Mouse (Mus musculus): ENCODE results near the gene Zfp579.

Zfp579 gene

GRCm38 (mm10) chr7:4963527-4963926, 32.4 kb downstream of the Zfp579 start:
- no peak for DNase-seq (ENCODE audit: low read depth, low spot score)

- no peak for DNase-seq (ENCODE audit: low read depth, low spot score)
Measured at GRCm38 (mm10) chr7:4957361-4957760, 38.6 kb downstream of the Zfp579 start.

GRCm38 (mm10) chr7:4953815-4954445, 42.0 kb downstream of the Zfp579 start:
- no peak for DNase-seq (ENCODE audit: low read depth, low spot score)

GRCm38 (mm10) chr7:4950561-4951342, 45.2 kb downstream of the Zfp579 start:
- DNase-seq (ENCODE audit: low read depth, low spot score): no peak

- DNase-seq (ENCODE audit: low read depth, low spot score): no peak
Measured at GRCm38 (mm10) chr7:4948386-4948785, 47.6 kb downstream of the Zfp579 start.

- no peak for DNase-seq (ENCODE audit: low read depth, low spot score)
Measured at GRCm38 (mm10) chr7:4947855-4948254, 48.1 kb downstream of the Zfp579 start.

- DNase-seq (ENCODE audit: low read depth, low spot score): peak; percentile 93
Measured at GRCm38 (mm10) chr7:4943223-4943815, 52.6 kb downstream of the Zfp579 start.

- no peak for DNase-seq (ENCODE audit: low read depth, low spot score)
Measured at GRCm38 (mm10) chr7:4942673-4943072, 53.3 kb downstream of the Zfp579 start.

GRCm38 (mm10) chr7:4940068-4940479, 55.9 kb downstream of the Zfp579 start:
- peak; percentile 82 for DNase-seq (ENCODE audit: low read depth, low spot score)

- DNase-seq (ENCODE audit: low read depth, low spot score): peak; percentile 69
Measured at GRCm38 (mm10) chr7:4938456-4938855, 57.5 kb downstream of the Zfp579 start.

- DNase-seq (ENCODE audit: low read depth, low spot score): no peak
Measured at GRCm38 (mm10) chr7:4937392-4937791, 58.6 kb downstream of the Zfp579 start.

- no peak for DNase-seq (ENCODE audit: low read depth, low spot score)
Measured at GRCm38 (mm10) chr7:4936832-4937231, 59.1 kb downstream of the Zfp579 start.

GRCm38 (mm10) chr7:4934160-4934914, 61.6 kb downstream of the Zfp579 start:
- DNase-seq (ENCODE audit: low read depth, low spot score): no peak

Measured in mesoderm, embryonic 11.5 days (tissue).